Mouse (Mus musculus) G1E (cell line): ENCODE data around the gene Dlst.

Experiments
- CTCF ChIP-seq: IDR thresholded peaks from 2 replicates; pipeline ENCODE4 v1.5.1; 2012; ENCODE audit warnings: low read depth, low read length, inconsistent platforms, mixed read lengths
- GATA1 ChIP-seq: IDR thresholded peaks from 2 replicates; pipeline ENCODE4 v1.6.1; 2012; ENCODE audit warnings: borderline replicate concordance, low read length, inconsistent platforms, mixed read lengths
- GATA2 ChIP-seq: IDR thresholded peaks from 2 replicates; pipeline ENCODE4 v1.6.1; 2012; ENCODE audit warnings: low read depth, low read length, inconsistent platforms, borderline replicate concordance
- POLR2AphosphoS5 ChIP-seq: IDR thresholded peaks from 2 replicates; pipeline ENCODE4 v1.6.1; 2012; ENCODE audit warnings: low read depth, low read length, inconsistent platforms; ENCODE audit not compliant: insufficient replicate concordance
- TAL1 ChIP-seq: conservative IDR thresholded peaks from 2 replicates; pipeline ENCODE4 v1.6.1; 2012; ENCODE audit warnings: low read depth, low read length, inconsistent platforms, mixed read lengths

GRCm38 (mm10) chr12:85159592-85159991 is 49.0 kb downstream of the Dlst start:
- TF ChIP-seq CTCF (no peak), TAL1 (no peak), GATA1 (no peak), POLR2AphosphoS5 (no peak), GATA2 (no peak)
